Mouse (Mus musculus) G1E (cell line): Measurements from ENCODE around the gene Pnp. TPM values are rescaled to one million over a fixed set of nuclear protein-coding genes. Genes with fewer than 3 reads are reported as not detected.
"Not testable (repeated sequence)": the region's sequence is repeated elsewhere in the genome, so short reads cannot be mapped to it uniquely, and the experiment has no call there.

Experiments used
- ATAC-seq: 2 replicates; pipeline ENCODE4 v1.8.0; 2016; ENCODE audit warnings: mild to moderate bottlenecking; ENCODE audit not compliant: insufficient number of reproducible peaks, poor library complexity, low FRiP score, severe bottlenecking; ENCODE audit errors: extremely low read depth
- DNase-seq: peaks from one replicate; pipeline ENCODE4 v3.0.0; 2012; ENCODE audit warnings: low spot score
- H3K27me3 ChIP-seq: 2 replicates; pipeline ENCODE4 v1.6.1; 2012; ENCODE audit warnings: mild to moderate bottlenecking, low read length, inconsistent platforms; ENCODE audit not compliant: insufficient read depth
- H3K36me3 ChIP-seq: replicated peaks from 2 replicates; pipeline ENCODE3; 2012; ENCODE audit warnings: mild to moderate bottlenecking, inconsistent platforms
- H3K4me1 ChIP-seq: 2 replicates; pipeline ENCODE4 v1.6.1; 2012; ENCODE audit warnings: low read depth, low read length, inconsistent platforms, mixed read lengths; ENCODE audit not compliant: insufficient read depth
- H3K4me3 ChIP-seq: 2 replicates; pipeline ENCODE4 v1.5.1; 2012; ENCODE audit warnings: low read depth, mild to moderate bottlenecking, inconsistent platforms, low read length, moderate library complexity, mixed read lengths
- H3K9me3 ChIP-seq: replicated peaks from 2 replicates; pipeline ENCODE4 v1.6.1; 2012; ENCODE audit warnings: inconsistent platforms
- CTCF ChIP-seq: IDR thresholded peaks from 2 replicates; pipeline ENCODE4 v1.5.1; 2012; ENCODE audit warnings: low read depth, low read length, inconsistent platforms, mixed read lengths
- GATA1 ChIP-seq: IDR thresholded peaks from 2 replicates; pipeline ENCODE4 v1.6.1; 2012; ENCODE audit warnings: borderline replicate concordance, low read length, inconsistent platforms, mixed read lengths
- GATA2 ChIP-seq: IDR thresholded peaks from 2 replicates; pipeline ENCODE4 v1.6.1; 2012; ENCODE audit warnings: low read depth, low read length, inconsistent platforms, borderline replicate concordance
- POLR2AphosphoS5 ChIP-seq: IDR thresholded peaks from 2 replicates; pipeline ENCODE4 v1.6.1; 2012; ENCODE audit warnings: low read depth, low read length, inconsistent platforms; ENCODE audit not compliant: insufficient replicate concordance
- TAL1 ChIP-seq: conservative IDR thresholded peaks from 2 replicates; pipeline ENCODE4 v1.6.1; 2012; ENCODE audit warnings: low read depth, low read length, inconsistent platforms, mixed read lengths
- polyA plus RNA-seq: library from polyadenylated mRNA; stranded (reverse); fragments of >175 nt; gene quantifications from 2 replicates; pipeline ENCODE4 v1.2.3, GENCODE M21; 2012
- total RNA-seq, 2 experiments: library from RNA; stranded (forward) in 1 of 2; stranded (reverse) in 1 of 2; fragments of 200-1000 nt in 1 of 2; fragments of >200 nt in 1 of 2; fragmentation: Nextera tagmentation in 1 of 2; gene quantifications; 2 replicates each; pipeline ENCODE4 v1.2.3; 2014 to 2017

Pnp gene
- total and polyA plus RNA-seq, 3 experiments, result 1.5 to 110 (median 88.4) TPM

- not testable (repeated sequence) for ATAC-seq, H3K9me3 ChIP-seq, DNase-seq, H3K4me1 ChIP-seq, H3K36me3 ChIP-seq, H3K27me3 ChIP-seq
- H3K4me3 ChIP-seq, result peak overlapping the region; percentile 71; the same call in 1 of the 2 replicates
These were observed 14.6 kb downstream of the Pnp start for GRCm38 (mm10) chr14:50945526-50945925.

- H3K4me1 ChIP-seq, result no peaks in the 10 kb centered on the region
- DNase-seq, result no peak
- TF ChIP-seq GATA1 (no peak), POLR2AphosphoS5 (no peak), GATA2 (no peak), TAL1 (no peak), CTCF (no peak)
- H3K4me3 ChIP-seq, result no peak overlapping the region
- no peaks in the 10 kb centered on the region for H3K9me3 ChIP-seq
- no peaks in the 10 kb centered on the region for H3K27me3 ChIP-seq
- H3K36me3 ChIP-seq, result peaks cover 6% of the 10 kb centered on the region
- ATAC-seq, result no peak
These were observed 24.6 kb downstream of the Pnp start for GRCm38 (mm10) chr14:50955487-50955886.

GRCm38 (mm10) chr14:50955942-50956508, 25.1 kb downstream of the Pnp start, which contains the start of gene Pnp2:
Gene Pnp2, plus strand, starts transcription at chr14:50955992.
- peak within 1 kb of the TSS; percentile 63; the same call in 1 of the 2 replicates for H3K4me3 ChIP-seq
- H3K36me3 ChIP-seq, H3K27me3 ChIP-seq, DNase-seq, H3K9me3 ChIP-seq, H3K4me1 ChIP-seq: not testable (repeated sequence)
- peak; percentile 67 for ATAC-seq

- ATAC-seq, DNase-seq, H3K27me3 ChIP-seq, H3K4me1 ChIP-seq, H3K9me3 ChIP-seq, H3K36me3 ChIP-seq: not testable (repeated sequence)
- peak overlapping the region; percentile 63; the same call in 1 of the 2 replicates for H3K4me3 ChIP-seq
These were observed 25.8 kb downstream of the Pnp start for GRCm38 (mm10) chr14:50956724-50957123.

- not testable (repeated sequence) for H3K9me3 ChIP-seq, DNase-seq, H3K27me3 ChIP-seq, H3K36me3 ChIP-seq, H3K4me1 ChIP-seq, H3K4me3 ChIP-seq, ATAC-seq
These were observed 26.3 kb downstream of the Pnp start for GRCm38 (mm10) chr14:50957146-50957545.

GRCm38 (mm10) chr14:50958289-50958995, 27.6 kb downstream of the Pnp start:
- H3K4me1 ChIP-seq, DNase-seq, H3K27me3 ChIP-seq, H3K9me3 ChIP-seq, H3K4me3 ChIP-seq, ATAC-seq, H3K36me3 ChIP-seq: not testable (repeated sequence)

- H3K4me3 ChIP-seq, result no peak overlapping the region
- no peak for DNase-seq
- no peak for ATAC-seq
- no peak for TF ChIP-seq POLR2AphosphoS5
- TF ChIP-seq CTCF, result no peak
- TF ChIP-seq TAL1, result no peak
- TF ChIP-seq GATA2, result no peak
- no peak for TF ChIP-seq GATA1
- H3K27me3 ChIP-seq, result peaks cover 2% of the 10 kb centered on the region; the same call in 1 of the 2 replicates
- no peaks in the 10 kb centered on the region for H3K9me3 ChIP-seq
- peaks cover 13% of the 10 kb centered on the region for H3K4me1 ChIP-seq
- H3K36me3 ChIP-seq, result peaks cover 2% of the 10 kb centered on the region
These were observed 37.5 kb downstream of the Pnp start for GRCm38 (mm10) chr14:50968216-50968980.
